Mouse (Mus musculus) cerebellum, adult 8-10 months (tissue): ENCODE results near the gene 1700042G07Rik.

Experiments used
- DNase-seq: peaks from one replicate; pipeline ENCODE4 v3.0.0; 2022

The 1700042G07Rik gene

DNA sequence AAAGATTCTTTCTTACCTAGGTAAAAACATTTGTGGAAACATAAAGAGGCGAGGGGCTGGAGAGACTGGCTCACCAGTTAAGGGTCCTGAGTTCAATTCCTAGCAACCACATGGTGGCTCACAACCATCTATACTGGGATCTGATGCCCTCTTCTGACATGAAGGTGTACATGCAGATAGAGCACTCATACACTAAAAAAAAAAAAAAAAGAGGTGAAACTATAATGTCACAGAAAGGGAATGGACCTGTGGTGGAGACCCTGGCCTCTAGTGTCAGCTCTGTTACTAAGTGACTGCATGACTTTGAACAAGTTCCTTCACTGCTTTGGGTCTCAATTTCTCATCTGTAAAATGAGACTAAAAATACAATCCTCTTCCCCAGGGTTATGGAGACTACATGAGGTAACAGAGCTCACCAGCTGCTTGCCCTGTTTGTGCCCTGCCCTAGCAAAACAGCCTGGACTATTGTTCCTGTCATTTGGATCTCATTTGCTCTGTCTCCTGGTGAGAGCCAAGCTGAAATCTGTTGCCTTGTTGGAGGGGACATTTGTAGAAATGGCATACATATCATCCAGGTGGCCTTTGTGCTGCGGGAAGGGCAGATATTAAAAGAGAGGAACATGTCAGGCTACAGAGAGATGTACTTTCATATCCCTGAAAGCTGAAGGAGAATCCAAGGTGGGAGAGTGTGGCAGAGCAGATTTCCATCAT is 42.9 kb downstream of the 1700042G07Rik start:
- DNase-seq = peak; percentile 66

DNA sequence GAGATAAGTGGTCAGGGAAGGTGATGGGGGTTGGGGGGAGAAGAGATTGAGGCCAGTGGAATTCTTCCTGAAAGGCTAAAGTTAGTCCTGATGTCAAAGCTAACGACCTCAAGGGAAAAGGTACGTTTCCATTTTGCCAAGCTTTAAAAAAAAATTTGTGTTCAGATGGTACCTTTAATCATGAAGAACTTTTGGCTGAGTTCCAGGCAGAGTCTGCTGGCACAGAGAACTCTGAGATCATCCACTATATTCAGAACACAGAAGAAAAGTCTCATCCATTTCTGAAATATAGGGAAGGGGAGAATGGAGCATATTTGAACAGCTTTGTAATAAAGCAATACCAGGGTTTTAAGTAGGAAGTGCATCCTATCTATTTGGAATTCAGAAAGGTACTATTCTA is 43.9 kb downstream of the 1700042G07Rik start:
- DNase-seq = peak; percentile 73

DNA sequence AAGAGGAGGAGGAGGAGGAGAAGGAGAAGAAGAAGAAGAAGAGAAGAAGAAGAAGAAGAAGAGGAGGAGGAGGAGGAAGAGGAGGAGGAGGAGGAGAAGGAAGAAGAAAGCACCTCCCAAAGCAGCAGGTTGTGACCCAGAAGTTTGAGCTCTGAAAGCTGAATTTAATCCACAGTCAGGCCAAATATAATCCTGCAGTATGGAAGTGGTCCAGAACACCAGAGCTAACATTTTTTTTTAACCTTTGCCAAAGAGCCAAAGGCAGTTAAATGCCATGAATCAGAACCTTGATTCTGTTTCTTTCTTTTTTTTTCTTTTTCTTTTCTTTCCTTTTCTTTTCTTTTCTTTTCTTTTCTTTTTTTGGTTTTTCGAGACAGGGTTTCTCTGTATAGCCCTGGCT is 44.5 kb downstream of the 1700042G07Rik start:
- DNase-seq = peak; percentile 30

GRCm38 (mm10) chr4:116219056-116219455 is 45.9 kb downstream of the 1700042G07Rik start:
- DNase-seq = peak; percentile 25

GRCm38 (mm10) chr4:116220071-116220650 is 47.0 kb downstream of the 1700042G07Rik start:
- peak; percentile 34 for DNase-seq

DNA sequence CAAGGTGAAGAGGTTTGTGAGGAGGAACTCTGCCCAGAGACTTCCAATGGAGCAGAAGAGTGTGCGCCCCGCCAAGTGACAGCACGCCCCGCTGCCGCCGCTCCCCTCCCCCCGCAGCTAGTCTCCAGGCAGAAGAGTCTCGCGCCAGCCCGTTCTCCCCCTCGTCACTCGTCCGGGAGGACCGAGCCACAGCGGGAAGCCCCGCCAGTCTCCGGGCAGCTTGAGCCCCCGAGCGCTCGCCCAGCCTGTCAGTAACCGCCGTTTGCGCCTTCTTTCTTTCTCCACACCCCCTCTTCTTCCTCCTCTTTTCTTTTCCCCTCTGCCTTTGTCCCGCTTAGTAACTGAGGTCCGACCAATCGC is 47.6 kb downstream of the 1700042G07Rik start:
- DNase-seq = no peak

DNA sequence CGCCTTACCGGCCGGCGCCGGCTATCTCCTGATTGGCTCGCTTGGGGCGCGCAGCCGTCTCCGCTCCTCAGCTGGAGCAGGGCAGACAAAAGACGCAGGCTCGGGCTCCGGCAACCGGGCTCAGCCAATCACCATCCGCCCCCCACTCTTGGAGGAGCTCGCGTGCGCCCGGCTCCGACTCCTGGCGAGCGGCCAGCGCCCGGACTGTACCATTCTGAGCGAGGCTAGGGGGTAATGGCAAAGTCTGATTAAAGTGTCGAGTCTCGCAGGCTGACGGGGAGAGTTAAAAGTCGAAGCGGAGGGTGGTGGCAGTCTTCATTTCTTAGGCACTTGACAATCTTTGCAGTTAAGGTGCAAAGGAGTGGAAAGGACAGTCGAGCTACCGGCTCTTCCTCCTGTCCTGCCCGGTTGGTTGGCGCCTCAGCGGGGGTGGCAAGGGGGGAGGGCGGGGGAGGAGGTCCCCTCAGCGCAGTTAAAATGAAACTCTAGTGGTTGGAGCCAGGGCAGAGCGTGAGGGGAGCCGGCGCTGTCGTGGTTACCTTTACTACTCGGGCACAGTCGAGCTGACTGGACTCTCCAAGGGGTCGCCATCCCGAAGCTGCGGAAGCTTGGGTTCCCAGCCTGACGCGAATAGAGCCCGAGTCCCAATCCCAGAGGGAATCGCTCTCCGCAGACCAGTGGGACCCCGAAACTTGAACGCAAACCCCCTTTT is 48.1 kb downstream of the 1700042G07Rik start, which contains the start of gene Pik3r3:
TSS of gene Pik3r3 (plus strand) at position 479 of the 712 bp plus-strand sequence.
- DNase-seq = peak; percentile 99

DNA sequence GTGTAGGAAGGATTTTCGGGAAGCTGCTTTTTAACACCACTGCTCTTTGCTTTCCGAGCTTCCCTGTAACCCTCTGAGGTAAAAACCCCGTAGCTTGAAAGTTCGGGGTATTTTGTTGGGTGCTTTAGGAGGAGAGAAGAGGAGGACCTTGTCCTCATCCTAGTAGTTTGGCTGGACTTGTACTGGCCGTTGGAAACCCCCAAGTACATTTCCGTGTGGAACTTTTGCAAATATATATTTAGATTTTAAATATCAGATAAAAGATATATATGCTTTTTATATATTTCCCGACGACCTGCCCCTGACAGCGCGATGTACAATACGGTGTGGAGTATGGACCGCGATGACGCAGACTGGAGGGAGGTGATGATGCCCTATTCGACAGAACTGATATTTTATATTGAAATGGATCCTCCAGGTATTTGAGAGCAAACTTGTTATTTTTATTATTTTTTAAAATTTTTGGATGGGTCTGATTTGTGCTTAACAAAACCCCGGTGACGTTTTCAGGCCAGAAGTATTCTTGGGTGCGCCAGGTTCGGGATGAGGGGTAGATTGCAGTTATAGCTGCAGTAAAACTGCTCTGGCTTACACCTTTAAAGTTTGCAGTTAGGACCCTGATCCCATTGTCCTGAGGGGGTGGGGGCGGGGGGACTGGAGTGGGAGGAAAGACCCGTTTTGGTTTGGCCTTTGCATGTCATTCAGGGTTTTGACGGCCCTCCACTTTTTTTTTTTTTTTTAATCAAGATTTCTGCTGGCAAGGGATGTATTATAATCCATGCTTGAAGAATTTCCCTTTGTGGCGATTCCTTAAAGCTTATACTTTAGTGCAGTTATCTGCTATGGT is 49.0 kb downstream of the 1700042G07Rik start:
- DNase-seq = peak; percentile 52

DNA sequence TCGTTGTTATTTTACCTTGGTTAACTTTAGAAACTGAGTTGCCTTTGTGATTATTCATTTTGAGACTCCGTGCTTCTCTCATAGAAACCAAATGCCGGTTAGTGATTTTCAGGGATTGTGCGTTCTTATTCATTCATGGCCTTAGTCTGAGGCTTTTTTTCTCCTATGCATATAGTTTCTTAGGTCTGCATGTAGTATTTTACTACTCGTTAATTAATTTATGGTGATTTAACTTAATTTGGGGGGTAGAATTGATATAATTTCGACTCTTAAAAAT is 49.6 kb downstream of the 1700042G07Rik start:
- DNase-seq = no peak
